Mouse (Mus musculus) skeletal muscle tissue, adult 2 months (tissue): ENCODE measurements around the gene Pbxip1.
A peak's percentile ranks its signal among the peaks of the same experiment; 100 is the strongest.

Source experiments
- DNase-seq: peaks from one replicate; pipeline ENCODE4 v3.0.0-alpha.2; 2012; ENCODE audit warnings: low read depth, low spot score

The Pbxip1 gene

GRCm38 (mm10) chr3:89482249-89482648, 45.7 kb downstream of the Pbxip1 start:
- DNase-seq: no peak

- DNase-seq: peak; percentile 64
Observed at GRCm38 (mm10) chr3:89484766-89485524, 48.4 kb downstream of the Pbxip1 start.

- DNase-seq: no peak
Observed at GRCm38 (mm10) chr3:89486111-89486510, 49.6 kb downstream of the Pbxip1 start.

GRCm38 (mm10) chr3:89486916-89487702, 50.6 kb downstream of the Pbxip1 start:
- DNase-seq: peak; percentile 10

GRCm38 (mm10) chr3:89490790-89491189, 54.3 kb downstream of the Pbxip1 start:
- no peak for DNase-seq

GRCm38 (mm10) chr3:89491559-89491958, 55.1 kb downstream of the Pbxip1 start:
- DNase-seq: no peak

GRCm38 (mm10) chr3:89492701-89493151, 56.2 kb downstream of the Pbxip1 start:
- no peak for DNase-seq

GRCm38 (mm10) chr3:89494630-89495029, 58.1 kb downstream of the Pbxip1 start:
- no peak for DNase-seq

GRCm38 (mm10) chr3:89496366-89496765, 59.9 kb downstream of the Pbxip1 start:
- no peak for DNase-seq

- DNase-seq: no peak
Observed at GRCm38 (mm10) chr3:89499696-89500095, 63.2 kb downstream of the Pbxip1 start.
